Mouse (Mus musculus): ENCODE data around the gene Olfr554. TPM values are rescaled to one million over a fixed set of nuclear protein-coding genes. Genes with fewer than 3 reads are reported as not detected.

The Olfr554 gene
- polyA plus RNA-seq, 1 experiment from 2014 or later: not detected

GRCm38 (mm10) chr7:102686944-102687501 lies 48.8 kb downstream of the Olfr554 start, which contains the start of gene Trim68:
Gene Trim68, minus strand, starts transcription at chr7:102687327.
- H3K4me3 ChIP-seq: peak within 1 kb of the TSS; percentile 62
- DNase-seq (ENCODE audit: low spot score): peak; percentile 91
- H3K36me3 ChIP-seq: no peaks in the 10 kb centered on the region
- H3K27ac ChIP-seq: peak within 1 kb of the TSS; percentile 87
- no peaks in the 10 kb centered on the region for H3K4me1 ChIP-seq (replicated peaks)
- H3K27me3 ChIP-seq (ENCODE audit: insufficient read depth, poor library complexity, severe bottlenecking): no peaks in the 10 kb centered on the region
- H3K9me3 ChIP-seq: no peaks in the 10 kb centered on the region
- under 1% methylated on average over 40 of the region's 40 CpGs for WGBS

Other genes starting within 250 kb of the Olfr554 start
- 213 and 259 TPM in 2 replicates for gene Rrm1, start 196.7 kb upstream of the Olfr554 start, polyA plus RNA-seq (2016; fragmentation: Nextera tagmentation; extraction: Ambion mirVana)
- 0.40 and 0.67 TPM in 2 replicates for gene Olfr543, start 156.8 kb upstream of the Olfr554 start, polyA plus RNA-seq (2016; fragmentation: Nextera tagmentation; extraction: Ambion mirVana)
- 0.06 and 0.10 TPM in 2 replicates for gene Olfr544, start 150.1 kb upstream of the Olfr554 start, polyA plus RNA-seq (2016; fragmentation: Nextera tagmentation; extraction: Ambion mirVana)
- 0.11 and 0.29 TPM in 2 replicates for gene Olfr545, start 138.9 kb upstream of the Olfr554 start, polyA plus RNA-seq (2016; fragmentation: Nextera tagmentation; extraction: Ambion mirVana)
- not detected in 2 replicates for gene Olfr547, start 103.7 kb upstream of the Olfr554 start, polyA plus RNA-seq (2016; fragmentation: Nextera tagmentation; extraction: Ambion mirVana)
- not detected in 2 replicates for gene Olfr548-ps1, start 97.5 kb upstream of the Olfr554 start, polyA plus RNA-seq (2016; fragmentation: Nextera tagmentation; extraction: Ambion mirVana)
- gene Olfr549, start 88.6 kb upstream of the Olfr554 start, polyA plus RNA-seq (2016; fragmentation: Nextera tagmentation; extraction: Ambion mirVana): not detected in 2 replicates
- 0.37 and 0.42 TPM in 2 replicates for gene Trim21, start 72.9 kb upstream of the Olfr554 start, polyA plus RNA-seq (2016; fragmentation: Nextera tagmentation; extraction: Ambion mirVana)
- gene Olfr550, start 67.0 kb upstream of the Olfr554 start, polyA plus RNA-seq (2016; fragmentation: Nextera tagmentation; extraction: Ambion mirVana): not detected in 2 replicates
- not detected in 2 replicates for gene Olfr551, start 46.5 kb upstream of the Olfr554 start, polyA plus RNA-seq (2016; fragmentation: Nextera tagmentation; extraction: Ambion mirVana)
- gene Olfr552, start 40.7 kb upstream of the Olfr554 start, polyA plus RNA-seq (2016; fragmentation: Nextera tagmentation; extraction: Ambion mirVana): not detected in 2 replicates
- not detected in 2 replicates for gene Olfr553, start 20.2 kb upstream of the Olfr554 start, polyA plus RNA-seq (2016; fragmentation: Nextera tagmentation; extraction: Ambion mirVana)
- gene Olfr555, start 20.4 kb downstream of the Olfr554 start, polyA plus RNA-seq (2016; fragmentation: Nextera tagmentation; extraction: Ambion mirVana): not detected in 2 replicates
- gene Olfr556, start 26.5 kb downstream of the Olfr554 start, polyA plus RNA-seq (2016; fragmentation: Nextera tagmentation; extraction: Ambion mirVana): not detected in 2 replicates
- 9.6 and 9.9 TPM in 2 replicates for gene Trim68, start 48.9 kb downstream of the Olfr554 start, polyA plus RNA-seq (2016; fragmentation: Nextera tagmentation; extraction: Ambion mirVana)
- not detected in 2 replicates for gene Olfr557, start 57.5 kb downstream of the Olfr554 start, polyA plus RNA-seq (2016; fragmentation: Nextera tagmentation; extraction: Ambion mirVana)
- 0.06 and 0.10 TPM in 2 replicates for gene Olfr558, start 63.8 kb downstream of the Olfr554 start, polyA plus RNA-seq (2016; fragmentation: Nextera tagmentation; extraction: Ambion mirVana)
- not detected in 2 replicates for gene Olfr33, start 80.6 kb downstream of the Olfr554 start, polyA plus RNA-seq (2016; fragmentation: Nextera tagmentation; extraction: Ambion mirVana)
- not detected in 2 replicates for gene Olfr559, start 89.1 kb downstream of the Olfr554 start, polyA plus RNA-seq (2016; fragmentation: Nextera tagmentation; extraction: Ambion mirVana)
- gene Olfr560, start 120.9 kb downstream of the Olfr554 start, polyA plus RNA-seq (2016; fragmentation: Nextera tagmentation; extraction: Ambion mirVana): not detected in 2 replicates
- gene Olfr78, start 121.0 kb downstream of the Olfr554 start, polyA plus RNA-seq (2016; fragmentation: Nextera tagmentation; extraction: Ambion mirVana): 0.07 TPM in 1 of 2 replicates, not detected in the other
- 0.24 TPM in 1 of 2 replicates, not detected in the other for gene Olfr561, start 132.8 kb downstream of the Olfr554 start, polyA plus RNA-seq (2016; fragmentation: Nextera tagmentation; extraction: Ambion mirVana)
- not detected in 2 replicates for gene Olfr564, start 165.0 kb downstream of the Olfr554 start, polyA plus RNA-seq (2016; fragmentation: Nextera tagmentation; extraction: Ambion mirVana)
- gene Olfr566, start 220.3 kb downstream of the Olfr554 start, polyA plus RNA-seq (2016; fragmentation: Nextera tagmentation; extraction: Ambion mirVana): not detected in 2 replicates
- not detected in 2 replicates for gene Olfr568, start 238.7 kb downstream of the Olfr554 start, polyA plus RNA-seq (2016; fragmentation: Nextera tagmentation; extraction: Ambion mirVana)

All from hindbrain, embryonic 10.5 days (tissue).